20 mouse cellular contexts compared by ENCODE assay signal in genomic region chr6:125042081-125042480, GRCm38 (mm10). TPM values are rescaled to one million over a fixed set of nuclear protein-coding genes. Genes with fewer than 3 reads are reported as not detected.
DNase-seq lines count a peak whose midpoint lies in the region; ATAC-seq lines count a peak whose summit lies in the region.
"Had no signal": no experiment of that assay in that cellular context is flagged by ENCODE, and none has a peak within 500 bp of the region (broad histone marks: within the 10 kb centered on the region; RNA-seq: fewer than 3 reads in every experiment).

No protein-coding gene starts in this region.

- H3K9me3 ChIP-seq in liver, embryonic 12.5 days (replicated peaks) = no peaks in the 10 kb centered on the region
- H3K9me3 ChIP-seq in megakaryocyte, embryonic 14.5 days = no peaks in the 10 kb centered on the region
- H3K9me3 ChIP-seq in midbrain, embryonic 15.5 days = no peaks in the 10 kb centered on the region
- H3K9me3 ChIP-seq: embryonic facial prominence, embryonic 10.5 days; forebrain, embryonic 15.5 days; heart, embryonic 10.5 days; hindbrain, embryonic 13.5 days had no signal

- H3K4me1 ChIP-seq in liver, embryonic 12.5 days = peaks cover 38% of the 10 kb centered on the region
- H3K4me1 ChIP-seq in megakaryocyte, embryonic 14.5 days = peaks cover 46% of the 10 kb centered on the region
- H3K4me1 ChIP-seq in brown adipose tissue, adult 24 weeks (ENCODE audit: control insufficient read depth, insufficient read depth, insufficient read length, low read length) = peaks cover 3% of the 10 kb centered on the region; the same call in 1 of the 2 replicates
- H3K4me1 ChIP-seq in midbrain, embryonic 15.5 days = peaks cover 26% of the 10 kb centered on the region

- H3K36me3 ChIP-seq in liver, embryonic 12.5 days = peaks cover 47% of the 10 kb centered on the region
- peaks cover 56% of the 10 kb centered on the region for H3K36me3 ChIP-seq in megakaryocyte, embryonic 14.5 days (replicated peaks; ENCODE audit: low read length)
- peaks cover 23% of the 10 kb centered on the region for H3K36me3 ChIP-seq in midbrain, embryonic 15.5 days (replicated peaks)

- DNase-seq in liver = no peak
- no peak for DNase-seq in ovary, postnatal 36 days (ENCODE audit: low spot score)
- DNase-seq: adrenal gland, postnatal 10 days; cerebellum, adult 2 months; cerebellum, postnatal 10 days; gastrocnemius, postnatal 36 days; heart, adult 18-20 months; heart, postnatal 10 days had no signal

- no peak overlapping the region for H3K4me3 ChIP-seq in liver, embryonic 12.5 days
- peak overlapping the region; percentile 34 for H3K4me3 ChIP-seq in megakaryocyte, embryonic 14.5 days (replicated peaks)
- H3K4me3 ChIP-seq in brown adipose tissue, adult 24 weeks (ENCODE audit: insufficient read depth, low read depth, low read length) = no peak overlapping the region
- no peak overlapping the region for H3K4me3 ChIP-seq in midbrain, embryonic 15.5 days
- H3K4me3 ChIP-seq: embryonic facial prominence, embryonic 10.5 days; forebrain, embryonic 15.5 days; heart, embryonic 10.5 days; hindbrain, embryonic 13.5 days had no signal

- H3K27me3 ChIP-seq in liver, embryonic 12.5 days (replicated peaks) = no peaks in the 10 kb centered on the region
- H3K27me3 ChIP-seq in megakaryocyte, embryonic 14.5 days (replicated peaks) = no peaks in the 10 kb centered on the region
- no peaks in the 10 kb centered on the region for H3K27me3 ChIP-seq in midbrain, embryonic 15.5 days (replicated peaks)
- H3K27me3 ChIP-seq: forebrain, embryonic 15.5 days; hindbrain, embryonic 13.5 days had no signal

- ATAC-seq in liver, embryonic 12.5 days = peak; percentile 28; the same call in 1 of the 2 replicates
- ATAC-seq in megakaryocyte, adult 5-6 weeks (ENCODE audit: poor library complexity, severe bottlenecking) = no peak
- ATAC-seq in midbrain, embryonic 15.5 days (replicated peaks) = no peak
- ATAC-seq: forebrain, embryonic 15.5 days; hindbrain, postnatal 0 days had no signal

- 0 out of 2 replicates have a peak overlapping the region, but pooled peaks have one; percentile 1 for H3K9ac ChIP-seq in liver, embryonic 12.5 days
- no peak overlapping the region for H3K9ac ChIP-seq in midbrain, embryonic 15.5 days
- H3K9ac ChIP-seq: forebrain, embryonic 15.5 days; hindbrain, embryonic 13.5 days had no signal

- H3K4me2 ChIP-seq in liver, embryonic 12.5 days = peak overlapping the region; percentile 21
- H3K4me2 ChIP-seq in midbrain, embryonic 15.5 days = no peak overlapping the region
- H3K4me2 ChIP-seq: forebrain, embryonic 15.5 days; hindbrain, embryonic 13.5 days had no signal

- H3K27ac ChIP-seq in liver, embryonic 12.5 days = peak overlapping the region; percentile 70
- peak overlapping the region; percentile 54; the same call in 1 of the 2 replicates for H3K27ac ChIP-seq in brown adipose tissue, adult 24 weeks (replicated peaks; ENCODE audit: low read depth, low read length)
- no peak overlapping the region for H3K27ac ChIP-seq in midbrain, embryonic 15.5 days
- H3K27ac ChIP-seq: embryonic facial prominence, embryonic 10.5 days; forebrain, embryonic 15.5 days; heart, embryonic 10.5 days; hindbrain, embryonic 13.5 days; hindbrain, postnatal 0 days had no signal

- WGBS in liver, embryonic 12.5 days (ENCODE audit: insufficient replicate concordance) = 61% methylated on average over 7 of the region's 7 CpGs
- WGBS in midbrain, embryonic 15.5 days = 94% methylated on average over 7 of the region's 7 CpGs

RNA-seq across cellular contexts. Expression of gene Ing4, which starts 2.5 kb away (rescaled TPM):
- 34.4 and 34.6 TPM in 2 replicates for polyA plus RNA-seq in liver, embryonic 12.5 days (2016; fragmentation: Nextera tagmentation; extraction: Ambion mirVana)
- 16.8 and 17.7 TPM in 2 replicates for polyA plus RNA-seq in megakaryocyte, embryonic 14.5 days (2012; ENCODE audit: insufficient read depth, low replicate concordance)
- total RNA-seq in megakaryocyte, adult 5-6 weeks (2015) = 33.0 and 35.7 TPM in 2 replicates
- total RNA-seq in megakaryocyte, adult 5-6 weeks (2017) = 63.3 and 63.9 TPM in 2 replicates
- 32.1 and 34.0 TPM in 2 replicates for polyA plus RNA-seq in brown adipose tissue, adult 24 weeks (2012; ENCODE audit: insufficient read depth, insufficient read length, missing spikeins)
- 165 and 178 TPM in 2 replicates for polyA plus RNA-seq in midbrain, embryonic 15.5 days (2015; fragmentation: Nextera tagmentation; extraction: Ambion mirVana)

RNA-seq across cellular contexts. Expression of gene Acrbp, which starts 7.4 kb away (rescaled TPM):
- 2.8 and 3.7 TPM in 2 replicates for polyA plus RNA-seq in liver, embryonic 12.5 days (2016; fragmentation: Nextera tagmentation; extraction: Ambion mirVana)
- 8.7 and 11.3 TPM in 2 replicates for polyA plus RNA-seq in megakaryocyte, embryonic 14.5 days (2012; ENCODE audit: insufficient read depth, low replicate concordance)
- 9.0 and 14.2 TPM in 2 replicates for total RNA-seq in megakaryocyte, adult 5-6 weeks (2015)
- 3.4 and 8.8 TPM in 2 replicates for total RNA-seq in megakaryocyte, adult 5-6 weeks (2017)
- 5.1 and 5.5 TPM in 2 replicates for polyA plus RNA-seq in brown adipose tissue, adult 24 weeks (2012; ENCODE audit: insufficient read depth, insufficient read length, missing spikeins)
- polyA plus RNA-seq in midbrain, embryonic 15.5 days (2015; fragmentation: Nextera tagmentation; extraction: Ambion mirVana) = 18.4 and 19.6 TPM in 2 replicates

RNA-seq across cellular contexts. Expression of gene Lpar5, which starts 25.6 kb away (rescaled TPM):
- polyA plus RNA-seq in liver, embryonic 12.5 days (2016; fragmentation: Nextera tagmentation; extraction: Ambion mirVana) = 1.9 and 2.2 TPM in 2 replicates
- 0.62 TPM in 1 of 2 replicates, not detected in the other for polyA plus RNA-seq in megakaryocyte, embryonic 14.5 days (2012; ENCODE audit: insufficient read depth, low replicate concordance)
- total RNA-seq in megakaryocyte, adult 5-6 weeks (2015) = 25.1 and 25.5 TPM in 2 replicates
- total RNA-seq in megakaryocyte, adult 5-6 weeks (2017) = 27.6 and 30.0 TPM in 2 replicates
- polyA plus RNA-seq in brown adipose tissue, adult 24 weeks (2012; ENCODE audit: insufficient read depth, insufficient read length, missing spikeins) = not detected in 2 replicates
- polyA plus RNA-seq in midbrain, embryonic 15.5 days (2015; fragmentation: Nextera tagmentation; extraction: Ambion mirVana) = 0.56 and 0.60 TPM in 2 replicates
- total RNA-seq: gastrocnemius, postnatal 36 days had no signal
- polyA plus RNA-seq: heart, embryonic 14.5 days had no signal

RNA-seq across cellular contexts. Expression of gene Zfp384, which starts 33.1 kb away (rescaled TPM):
- 6.6 and 7.2 TPM in 2 replicates for polyA plus RNA-seq in liver, embryonic 12.5 days (2016; fragmentation: Nextera tagmentation; extraction: Ambion mirVana)
- polyA plus RNA-seq in megakaryocyte, embryonic 14.5 days (2012; ENCODE audit: insufficient read depth, low replicate concordance) = 21.5 and 67.6 TPM in 2 replicates
- 67.0 and 70.0 TPM in 2 replicates for total RNA-seq in megakaryocyte, adult 5-6 weeks (2015)
- 34.1 and 36.0 TPM in 2 replicates for total RNA-seq in megakaryocyte, adult 5-6 weeks (2017)
- 19.9 and 25.6 TPM in 2 replicates for polyA plus RNA-seq in brown adipose tissue, adult 24 weeks (2012; ENCODE audit: insufficient read depth, insufficient read length, missing spikeins)
- polyA plus RNA-seq in midbrain, embryonic 15.5 days (2015; fragmentation: Nextera tagmentation; extraction: Ambion mirVana) = 19.1 and 19.9 TPM in 2 replicates

RNA-seq across cellular contexts. Expression of gene Pianp, which starts 45.6 kb away (rescaled TPM):
- 0.11 TPM in 1 of 2 replicates, not detected in the other for polyA plus RNA-seq in liver, embryonic 12.5 days (2016; fragmentation: Nextera tagmentation; extraction: Ambion mirVana)
- polyA plus RNA-seq in megakaryocyte, embryonic 14.5 days (2012; ENCODE audit: insufficient read depth, low replicate concordance) = 2.5 and 7.7 TPM in 2 replicates
- total RNA-seq in megakaryocyte, adult 5-6 weeks (2015) = not detected in 2 replicates
- not detected in 2 replicates for total RNA-seq in megakaryocyte, adult 5-6 weeks (2017)
- polyA plus RNA-seq in brown adipose tissue, adult 24 weeks (2012; ENCODE audit: insufficient read depth, insufficient read length, missing spikeins) = 0.54 TPM in 1 of 2 replicates, not detected in the other
- polyA plus RNA-seq in midbrain, embryonic 15.5 days (2015; fragmentation: Nextera tagmentation; extraction: Ambion mirVana) = 70.8 and 75.8 TPM in 2 replicates
- total RNA-seq: hematopoietic stem cell, adult 5-6 weeks had no signal
- polyA plus RNA-seq: heart, embryonic 10.5 days had no signal
